ENCODE assay signal across 10 mouse cellular contexts in genomic region chr11:36334100-36334735, GRCm38 (mm10).
DNase-seq lines count a peak whose midpoint lies in the region; ATAC-seq lines count a peak whose summit lies in the region.
"Had no signal": no experiment of that assay in that cellular context is flagged by ENCODE, and none has a peak within 500 bp of the region (broad histone marks: within the 10 kb centered on the region; RNA-seq: fewer than 3 reads in every experiment).

No protein-coding gene starts in this region.

- peak overlapping the region; percentile 41 for H3K4me2 ChIP-seq in heart, embryonic 14.5 days (ENCODE audit: low read length)
- H3K4me2 ChIP-seq in forebrain, embryonic 16.5 days (ENCODE audit: low read length), result no peak overlapping the region
- H3K4me2 ChIP-seq in midbrain, embryonic 13.5 days (replicated peaks), result no peak overlapping the region
- H3K4me2 ChIP-seq: stomach, embryonic 15.5 days had no signal

- no peak for DNase-seq in heart, postnatal 25 days (ENCODE audit: low spot score)
- DNase-seq in adrenal gland, postnatal 36 days, result peak; percentile 25 to 39
- DNase-seq in T-cell, adult 2 months (ENCODE audit: low spot score), result no peak
- no peak for DNase-seq in MN1 (ENCODE audit: low spot score)
- no peak for DNase-seq in spleen, postnatal 36 days (ENCODE audit: low spot score in 2 of 2)

- WGBS in heart, embryonic 14.5 days, result 4% methylated on average over 7 of the region's 7 CpGs
- 10% methylated on average over 7 of the region's 7 CpGs for WGBS in forebrain, embryonic 16.5 days
- 9% methylated on average over 7 of the region's 7 CpGs for WGBS in midbrain, embryonic 13.5 days

- no peaks in the 10 kb centered on the region for H3K9me3 ChIP-seq in heart, embryonic 14.5 days (ENCODE audit: control insufficient read depth, low read length)
- H3K9me3 ChIP-seq in forebrain, embryonic 16.5 days (ENCODE audit: control insufficient read depth, low read length), result no peaks in the 10 kb centered on the region
- no peaks in the 10 kb centered on the region for H3K9me3 ChIP-seq in midbrain, embryonic 13.5 days
- H3K9me3 ChIP-seq: stomach, embryonic 15.5 days had no signal

- no peaks in the 10 kb centered on the region for H3K27me3 ChIP-seq in heart, embryonic 14.5 days (ENCODE audit: control insufficient read depth, insufficient read depth, low read length)
- no peaks in the 10 kb centered on the region for H3K27me3 ChIP-seq in forebrain, embryonic 16.5 days (replicated peaks; ENCODE audit: control insufficient read depth, insufficient read depth, low read length)
- H3K27me3 ChIP-seq in midbrain, embryonic 13.5 days, result no peaks in the 10 kb centered on the region
- H3K27me3 ChIP-seq: stomach, embryonic 15.5 days had no signal

- no peaks in the 10 kb centered on the region for H3K36me3 ChIP-seq in heart, embryonic 14.5 days (ENCODE audit: control insufficient read depth, insufficient read depth, low read length)
- no peaks in the 10 kb centered on the region for H3K36me3 ChIP-seq in forebrain, embryonic 16.5 days (ENCODE audit: control insufficient read depth, insufficient read depth)
- H3K36me3 ChIP-seq in midbrain, embryonic 13.5 days, result no peaks in the 10 kb centered on the region
- H3K36me3 ChIP-seq: stomach, embryonic 15.5 days had no signal

- no peak overlapping the region; the same call in 1 of the 2 replicates for H3K9ac ChIP-seq in heart, embryonic 14.5 days (ENCODE audit: low read length)
- H3K9ac ChIP-seq in forebrain, embryonic 16.5 days (replicated peaks; ENCODE audit: low read depth, low read length), result no peak overlapping the region
- no peak overlapping the region for H3K9ac ChIP-seq in midbrain, embryonic 13.5 days (replicated peaks)
- H3K9ac ChIP-seq: stomach, embryonic 15.5 days had no signal

- peaks cover 6 to 7% of the 10 kb centered on the region in 2 experiments for H3K4me1 ChIP-seq in heart, embryonic 14.5 days (ENCODE audit: control insufficient read depth in 2 of 2, insufficient read depth in 2 of 2, low read length in 2 of 2)
- peaks cover 27% of the 10 kb centered on the region for H3K4me1 ChIP-seq in forebrain, embryonic 16.5 days (replicated peaks; ENCODE audit: control insufficient read depth, insufficient read depth, low read length)
- H3K4me1 ChIP-seq in midbrain, embryonic 13.5 days (replicated peaks), result peaks cover 45% of the 10 kb centered on the region
- H3K4me1 ChIP-seq: stomach, embryonic 15.5 days had no signal

- intact Hi-C loops in heart, postnatal 25 days (cut with DNase I), result no loop called here

- no peak overlapping the region for H3K27ac ChIP-seq in heart, embryonic 14.5 days (replicated peaks in 1 of 2; ENCODE audit: control insufficient read depth in 1 of 2, insufficient read depth in 1 of 2, low read depth in 2 of 2, low read length in 2 of 2)
- no peak overlapping the region for H3K27ac ChIP-seq in forebrain, embryonic 16.5 days (ENCODE audit: low read length)
- no peak overlapping the region for H3K27ac ChIP-seq in midbrain, embryonic 13.5 days
- H3K27ac ChIP-seq: stomach, embryonic 15.5 days had no signal

- no peak overlapping the region for H3K4me3 ChIP-seq in heart, embryonic 14.5 days (ENCODE audit: control insufficient read depth in 1 of 2, insufficient read depth in 1 of 2, low read depth in 1 of 2, low read length in 2 of 2)
- no peak overlapping the region for H3K4me3 ChIP-seq in forebrain, embryonic 16.5 days (replicated peaks; ENCODE audit: low read length)
- H3K4me3 ChIP-seq in midbrain, embryonic 13.5 days (replicated peaks), result no peak overlapping the region
- H3K4me3 ChIP-seq: stomach, embryonic 15.5 days had no signal

- no peak for ATAC-seq in heart, embryonic 14.5 days (ENCODE audit: insufficient number of reproducible peaks, insufficient read depth, low FRiP score, low read depth)
- peak; percentile 24; the same call in 1 of the 2 replicates for ATAC-seq in forebrain, embryonic 16.5 days
- peak; percentile 76 for ATAC-seq in midbrain, embryonic 13.5 days
- ATAC-seq: lung, postnatal 0 days had no signal

Comparison
In these comparisons a context has a peak if more than half of its experiments do, and no peak if none do; other contexts are left out.
1. DNase-seq: peak in adrenal gland, postnatal 36 days (2 of 2); none in heart, postnatal 25 days (single experiment), T-cell, adult 2 months (single experiment), MN1 (single experiment) and spleen, postnatal 36 days (0 of 2).